Mouse (Mus musculus) c-Kit-positive CD71-positive TER-119-negative erythroid progenitor cells, embryonic 14.5 days (primary cell): Measurements from ENCODE around the gene Grid1.

Source experiments
- DNase-seq: peaks from one replicate; pipeline ENCODE4 v3.0.0-alpha.2; 2013; ENCODE audit warnings: low read depth

The Grid1 gene

DNA sequence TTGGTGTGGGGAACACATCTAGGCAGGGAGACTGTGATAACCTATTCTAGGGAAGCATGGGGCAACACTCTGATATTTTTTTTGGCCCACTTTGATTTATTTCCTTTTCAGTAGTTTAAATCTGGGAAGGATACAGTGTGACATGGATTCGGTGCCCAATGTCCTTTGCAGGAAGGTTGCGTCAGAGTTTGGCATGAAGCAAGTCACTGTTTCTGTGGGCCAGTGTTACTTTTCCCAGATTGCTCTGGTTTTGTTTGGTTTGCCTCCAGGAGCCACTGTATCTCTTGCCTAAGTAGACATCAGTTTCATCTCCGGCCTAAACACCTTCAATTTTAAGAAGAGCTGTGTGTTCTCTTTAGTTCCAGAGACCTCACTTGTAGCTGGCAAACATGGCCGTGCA lies 399.1 kb downstream of the Grid1 start:
- no peak for DNase-seq

- no peak for DNase-seq
Measured at GRCm38 (mm10) chr14:35222196-35222595, 402.3 kb downstream of the Grid1 start.

GRCm38 (mm10) chr14:35227581-35227980 lies 407.7 kb downstream of the Grid1 start:
- DNase-seq: no peak

DNA sequence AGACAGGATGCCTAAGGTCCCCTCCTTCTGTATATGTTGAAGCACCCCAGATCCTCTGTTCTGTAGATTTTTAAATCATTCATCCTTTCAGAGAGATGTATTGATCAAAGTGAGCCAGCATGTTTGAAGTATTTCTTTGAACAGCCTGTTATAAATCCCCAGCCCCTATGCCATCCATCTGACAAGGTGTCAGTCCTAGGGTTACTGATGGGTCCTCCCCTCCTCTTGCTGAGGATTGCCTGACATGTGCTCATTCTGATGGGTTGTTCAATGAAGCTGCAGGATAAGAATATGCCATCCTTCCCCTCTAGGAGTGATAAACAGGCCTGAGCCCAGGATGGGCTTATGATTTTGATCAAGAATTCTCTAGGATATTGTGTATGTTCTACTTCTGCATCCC lies 411.5 kb downstream of the Grid1 start:
- DNase-seq: no peak

DNA sequence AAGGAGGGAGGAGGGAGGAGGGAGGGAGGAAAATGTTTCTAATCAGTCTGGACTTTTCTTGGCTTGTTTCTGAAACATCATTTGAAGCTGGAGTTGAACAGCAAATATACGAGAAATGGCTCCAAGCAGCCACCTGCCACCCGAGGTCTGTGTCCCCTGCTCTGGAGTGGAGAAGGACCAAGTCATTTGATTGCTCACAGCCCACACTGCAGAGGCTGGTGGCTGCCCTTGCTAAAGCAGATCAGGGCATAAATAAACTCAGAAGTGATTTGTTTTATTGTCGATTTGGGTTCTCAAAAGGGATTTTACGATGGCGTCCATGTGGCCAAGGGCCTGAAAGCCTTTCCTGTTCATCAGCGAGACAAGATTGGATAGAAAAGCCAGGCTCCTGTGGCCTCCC lies 423.0 kb downstream of the Grid1 start:
- no peak for DNase-seq

GRCm38 (mm10) chr14:35244776-35245548 lies 425.1 kb downstream of the Grid1 start:
- no peak for DNase-seq

GRCm38 (mm10) chr14:35250412-35250811 lies 430.5 kb downstream of the Grid1 start:
- DNase-seq: no peak

- no peak for DNase-seq
Measured at GRCm38 (mm10) chr14:35254477-35254876, 434.6 kb downstream of the Grid1 start.

GRCm38 (mm10) chr14:35270260-35270659 lies 450.4 kb downstream of the Grid1 start:
- no peak for DNase-seq

GRCm38 (mm10) chr14:35309201-35309600 lies 489.3 kb downstream of the Grid1 start:
- no peak for DNase-seq

- DNase-seq: no peak
Measured at GRCm38 (mm10) chr14:35313380-35314299, 493.7 kb downstream of the Grid1 start.

DNA sequence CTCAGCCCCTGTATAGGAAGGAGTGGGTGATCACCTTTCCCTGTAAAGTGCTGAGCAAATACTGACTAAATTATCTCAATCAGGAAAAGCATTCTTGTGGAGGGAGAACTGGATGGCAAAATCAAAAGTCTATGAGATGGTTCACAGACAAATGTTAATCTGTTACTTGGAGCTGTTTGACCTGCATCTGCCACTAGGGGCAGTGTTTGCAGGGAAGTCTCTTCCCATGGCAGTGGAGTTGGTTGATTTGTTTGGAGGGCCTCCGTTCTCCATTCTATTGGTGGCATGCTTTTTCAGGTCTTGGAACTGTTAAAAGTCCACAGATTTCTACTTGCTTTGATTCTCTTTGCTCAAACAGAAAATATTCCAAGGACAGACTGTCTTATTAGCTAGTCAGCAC lies 506.4 kb downstream of the Grid1 start:
- no peak for DNase-seq

- no peak for DNase-seq
Measured at GRCm38 (mm10) chr14:35336561-35336960, 516.7 kb downstream of the Grid1 start.

GRCm38 (mm10) chr14:35356011-35356410 lies 536.1 kb downstream of the Grid1 start:
- no peak for DNase-seq

DNA sequence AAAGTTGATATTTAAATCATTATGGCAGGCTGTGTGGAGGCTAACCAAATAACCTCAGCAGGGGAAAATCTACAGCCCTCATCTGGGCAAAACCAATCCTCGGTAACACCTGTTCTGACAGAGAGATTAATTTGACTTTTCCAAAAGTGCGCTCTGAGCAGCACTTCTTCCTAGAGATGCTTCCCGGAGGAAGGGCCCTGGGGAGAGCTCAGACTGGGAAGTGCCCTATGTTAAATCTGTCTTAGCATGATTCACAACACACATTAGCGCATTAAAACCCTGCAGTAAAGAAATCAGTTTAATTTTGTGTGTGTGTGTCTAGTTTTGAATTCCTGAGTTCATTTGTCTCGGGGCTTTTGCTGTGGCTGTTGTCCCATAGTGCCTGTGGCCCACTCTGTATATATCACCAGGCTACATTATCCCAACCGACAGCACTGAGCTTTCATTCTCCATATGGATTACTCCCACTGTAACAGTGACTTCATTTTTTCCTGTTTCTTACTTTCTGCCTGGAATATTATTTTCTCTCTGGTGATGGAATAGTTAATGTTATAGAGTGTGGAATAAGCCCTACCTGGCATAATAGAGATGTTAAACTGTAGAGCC lies 536.7 kb downstream of the Grid1 start:
- no peak for DNase-seq

GRCm38 (mm10) chr14:35358136-35358821 lies 538.4 kb downstream of the Grid1 start:
- DNase-seq: no peak

GRCm38 (mm10) chr14:35365177-35365944 lies 545.5 kb downstream of the Grid1 start:
- DNase-seq: no peak

GRCm38 (mm10) chr14:35374374-35374773 lies 554.5 kb downstream of the Grid1 start:
- DNase-seq: no peak

GRCm38 (mm10) chr14:35393591-35393990 lies 573.7 kb downstream of the Grid1 start:
- DNase-seq: no peak

GRCm38 (mm10) chr14:35404249-35404908 lies 584.5 kb downstream of the Grid1 start:
- no peak for DNase-seq

DNA sequence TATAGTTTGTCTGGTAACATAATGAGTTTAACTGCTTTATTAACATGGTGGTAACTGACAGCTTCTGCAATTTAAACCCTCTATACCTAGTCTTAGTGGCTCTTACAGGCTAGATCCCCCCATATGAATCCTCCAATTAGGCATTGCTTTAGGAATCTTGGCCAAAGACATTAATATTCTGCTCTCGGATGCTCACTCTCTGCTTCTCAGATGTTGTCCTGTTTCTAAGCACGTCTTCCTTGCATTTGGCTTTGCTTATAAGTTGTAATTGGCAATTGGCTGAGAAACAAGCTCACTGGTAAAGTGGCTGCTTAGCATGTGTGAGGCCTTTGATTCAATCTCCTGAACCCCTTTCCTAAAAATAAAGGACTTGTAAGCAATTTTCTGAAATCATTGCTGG lies 610.4 kb downstream of the Grid1 start:
- DNase-seq: no peak
